Mouse (Mus musculus): Measurements from ENCODE around the gene Smoc1.

GRCm38 (mm10) chr12:80982326-80982725 is 44.3 kb upstream of the Smoc1 start:
- no peak for TF ChIP-seq POLR2A (IDR thresholded peaks at IDR 0.05; ENCODE audit: control insufficient read depth, extremely low read depth, insufficient read depth, low read length, poor library complexity)
- TF ChIP-seq CTCF (IDR thresholded peaks at IDR 0.05; ENCODE audit: borderline replicate concordance, control insufficient read depth, extremely low read depth, insufficient read depth, low read length, poor library complexity): peak; percentile 69; the same call in 1 of the 2 replicates

Data from thymus, adult 2 months (tissue).